Mouse (Mus musculus) gastrocnemius, adult 8-10 months (tissue): ENCODE measurements at regions not wholly inside any gene's neighbourhood (a gene's known extent, or its start where the extent isn't known, plus 50 kb on each side); places are given as distances from the start of the nearest gene placed in this dataset.
"Not testable (repeated sequence)": the region's sequence is repeated elsewhere in the genome, so short reads cannot be mapped to it uniquely, and the experiment has no call there.

Experiments used
- DNase-seq, 2 experiments: peaks; one replicate each; pipeline ENCODE4 v3.0.0; 2022; ENCODE audit warnings: low spot score in 2 of 2

DNA sequence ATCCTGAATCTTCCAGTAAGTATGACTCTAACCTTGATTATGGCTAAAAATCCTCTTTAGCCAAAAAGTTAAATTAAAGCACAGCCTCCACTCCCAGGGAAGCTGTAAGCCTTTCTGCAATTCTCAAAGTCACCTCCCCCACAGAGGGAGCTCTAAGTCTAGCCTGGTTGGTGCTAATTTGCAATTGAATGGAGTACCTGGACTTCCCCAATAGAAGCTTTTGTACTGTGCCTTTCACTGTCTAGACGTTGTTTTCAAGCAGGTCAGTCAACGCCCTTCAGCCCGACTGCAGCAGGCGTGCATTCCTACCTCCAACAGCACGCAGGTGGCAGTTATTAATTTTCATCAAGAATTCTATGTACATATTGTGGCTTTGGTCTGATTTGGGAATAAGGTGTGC lies 87.2 kb downstream of the Catsperg2 start:
- DNase-seq = not testable (repeated sequence)

DNA sequence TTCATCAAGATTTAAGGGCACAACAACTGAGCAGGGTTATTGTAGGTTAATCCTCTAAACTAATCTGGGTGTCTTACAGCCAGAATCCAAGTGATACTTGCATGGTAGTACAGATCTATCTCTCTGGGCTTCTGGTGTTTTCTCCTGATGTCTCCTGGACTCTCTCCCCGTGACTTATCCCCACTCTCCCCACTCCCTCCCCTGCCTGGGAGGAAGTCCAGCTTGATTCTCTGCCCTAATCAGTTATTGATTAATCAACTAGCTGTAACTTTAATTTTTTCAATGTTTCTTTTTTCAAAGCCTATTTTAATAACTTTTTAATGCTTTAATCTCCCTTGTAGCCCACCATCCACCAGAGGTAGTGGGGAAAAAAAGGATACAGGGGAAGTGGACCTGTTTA lies 83.9 kb upstream of the Sipa1l3 start:
- DNase-seq = no peak

DNA sequence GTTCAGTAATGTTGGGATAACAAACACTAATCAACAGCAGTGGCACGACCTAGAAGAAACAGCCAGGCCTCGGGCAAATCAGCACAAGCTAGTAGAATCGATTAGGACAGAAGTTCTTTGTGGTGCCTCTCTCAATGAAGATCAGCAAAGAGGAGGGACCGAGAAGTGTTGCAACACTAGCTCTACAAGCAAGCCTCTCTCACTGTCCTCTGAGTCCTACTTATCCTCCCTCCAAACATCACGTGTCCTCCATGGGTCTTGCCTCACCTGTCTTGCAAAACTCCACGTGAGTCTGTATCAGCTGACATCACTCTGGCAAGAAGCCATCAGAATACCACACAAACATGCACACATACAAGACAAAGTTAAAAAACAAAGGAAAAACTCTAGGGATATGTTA lies 82.9 kb upstream of the Sipa1l3 start:
- no peak for DNase-seq

DNA sequence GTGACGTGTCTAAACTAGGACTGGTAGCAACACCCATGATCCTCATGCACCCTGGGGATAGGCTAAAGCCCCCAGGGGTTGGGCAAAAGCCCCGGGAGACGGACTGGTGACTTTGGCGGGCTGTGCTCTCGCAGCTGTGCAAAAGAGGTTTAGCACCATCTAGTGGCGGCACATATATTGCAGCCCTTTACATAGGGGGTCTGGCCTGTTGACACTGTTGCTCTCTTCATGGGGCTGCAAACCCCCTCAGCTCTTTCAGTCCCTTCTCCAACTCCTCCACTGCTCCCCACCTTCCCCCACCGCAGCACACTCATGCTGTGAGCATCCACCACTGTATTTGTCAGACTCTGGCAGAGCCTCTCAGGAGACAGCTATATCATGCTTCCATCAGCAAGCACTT lies 78.8 kb upstream of the Sipa1l3 start:
- DNase-seq = peak; percentile 9 to 15

GRCm38 (mm10) chr7:29578128-29578527 lies 59.7 kb upstream of the Sipa1l3 start:
- DNase-seq = no peak

- no peak for DNase-seq
These were observed 57.2 kb upstream of the Sipa1l3 start for GRCm38 (mm10) chr7:29575606-29576005.
